Mouse (Mus musculus) liver, adult 2 months (tissue): ENCODE data around the gene Sec61a2. TPM values are rescaled to one million over a fixed set of nuclear protein-coding genes. Genes with fewer than 3 reads are reported as not detected.

Experiments
- DNase-seq: peaks from one replicate; pipeline ENCODE4 v3.0.0-alpha.2; 2011; ENCODE audit warnings: low read depth, low spot score; ENCODE audit errors: extremely low read depth
- H3K27ac ChIP-seq: fragments of 200-500 bp; replicated peaks from 2 replicates; pipeline ENCODE4 v1.5.1; 2012; ENCODE audit warnings: low read depth, mild to moderate bottlenecking, control low read depth, inconsistent platforms, low read length; ENCODE audit not compliant: insufficient read depth
- H3K27me3 ChIP-seq: fragments of 200-500 bp; 2 replicates; pipeline ENCODE4 v1.6.1; 2012; ENCODE audit warnings: mild to moderate bottlenecking, moderate library complexity, low read length, inconsistent platforms; ENCODE audit not compliant: control insufficient read depth, insufficient read depth
- H3K36me3 ChIP-seq: fragments of 200-500 bp; 2 replicates; pipeline ENCODE4 v1.6.1; 2012; ENCODE audit warnings: low read length, inconsistent platforms; ENCODE audit not compliant: control insufficient read depth, insufficient read depth
- H3K4me1 ChIP-seq: fragments of 200-500 bp; 2 replicates; pipeline ENCODE4 v1.6.1; 2011; ENCODE audit warnings: low read length; ENCODE audit not compliant: control insufficient read depth, insufficient read depth
- H3K4me3 ChIP-seq: fragments of 200-500 bp; 2 replicates; pipeline ENCODE4 v1.5.1; 2011; ENCODE audit warnings: low read depth, mild to moderate bottlenecking, control low read depth, low read length, moderate library complexity; ENCODE audit not compliant: insufficient read depth
- H3K79me2 ChIP-seq: fragments of 200-500 bp; 2 replicates; pipeline ENCODE4 v1.6.1; 2012; ENCODE audit warnings: inconsistent platforms, mild to moderate bottlenecking, low read length, moderate library complexity; ENCODE audit not compliant: control insufficient read depth, insufficient read depth
- H3K9ac ChIP-seq: fragments of 200-500 bp; 2 replicates; pipeline ENCODE4 v1.6.1; 2012; ENCODE audit warnings: low read depth, mild to moderate bottlenecking, control low read depth, inconsistent platforms, low read length
- CTCF ChIP-seq: fragments of 200-500 bp; IDR thresholded peaks from 2 replicates; pipeline ENCODE4 v1.5.1; 2011; ENCODE audit warnings: low read depth, low read length, control low read depth
- POLR2A ChIP-seq: fragments of 200-500 bp; IDR thresholded peaks from 2 replicates; pipeline ENCODE4 v1.6.1; 2011; ENCODE audit warnings: low read length, control low read depth; ENCODE audit not compliant: insufficient read depth; ENCODE audit errors: extremely low read depth
- WGBS: fragments of 180-500 bp; shearing (Covaris S2); methylation state at CpG from one replicate; pipeline ENCODE4 v1.1.7; 2018; 5-methylcytosine and 5-hydroxymethylcytosine counted together
- polyA plus RNA-seq: library from polyadenylated mRNA; depleted of rRNA; stranded (reverse); fragments of >200 nt; gene quantifications from 2 replicates; pipeline ENCODE4 v1.2.3, GENCODE M21; 2012
- total RNA-seq: library from RNA; depleted of rRNA; stranded (reverse); fragments of >200 nt; gene quantifications from 2 replicates; pipeline ENCODE4 v1.2.3, GENCODE M21; 2014

The Sec61a2 gene
- total and polyA plus RNA-seq, 2 experiments = 8.2 to 14.2 TPM

DNA sequence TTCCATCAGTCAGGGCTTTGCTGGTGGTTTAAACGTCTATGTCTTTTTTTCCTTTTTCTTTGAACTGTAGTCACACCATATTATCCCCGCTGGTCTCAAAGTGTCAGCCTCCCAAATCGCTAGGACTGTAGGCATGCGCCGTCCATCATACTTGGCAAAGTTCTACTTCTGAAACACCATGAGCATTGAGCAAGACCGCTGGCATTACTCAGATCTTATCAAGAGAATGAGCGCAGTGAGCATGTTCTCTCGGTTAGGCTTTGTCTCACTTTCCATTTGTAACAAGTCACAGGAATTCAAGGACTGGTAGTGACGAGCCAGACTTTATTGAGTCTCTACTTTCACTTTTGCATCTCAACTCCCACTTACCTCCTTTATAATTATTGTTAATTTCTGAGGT lies 44.1 kb downstream of the Sec61a2 start:
- Histone ChIP-seq H3K9ac (no peak overlapping the region), H3K79me2 (peaks cover 23% of the 10 kb centered on the region; the same call in 1 of the 2 replicates), H3K4me1 (no peaks in the 10 kb centered on the region; the same call in 1 of the 2 replicates), H3K27ac (no peak overlapping the region), H3K27me3 (no peaks in the 10 kb centered on the region), H3K4me3 (no peak overlapping the region), H3K36me3 (peaks cover 6% of the 10 kb centered on the region; the same call in 1 of the 2 replicates)
- peak; percentile 75 for DNase-seq
- WGBS = 58% methylated on average over 9 of the region's 9 CpGs
- TF ChIP-seq POLR2A (no peak), CTCF (no peak)

DNA sequence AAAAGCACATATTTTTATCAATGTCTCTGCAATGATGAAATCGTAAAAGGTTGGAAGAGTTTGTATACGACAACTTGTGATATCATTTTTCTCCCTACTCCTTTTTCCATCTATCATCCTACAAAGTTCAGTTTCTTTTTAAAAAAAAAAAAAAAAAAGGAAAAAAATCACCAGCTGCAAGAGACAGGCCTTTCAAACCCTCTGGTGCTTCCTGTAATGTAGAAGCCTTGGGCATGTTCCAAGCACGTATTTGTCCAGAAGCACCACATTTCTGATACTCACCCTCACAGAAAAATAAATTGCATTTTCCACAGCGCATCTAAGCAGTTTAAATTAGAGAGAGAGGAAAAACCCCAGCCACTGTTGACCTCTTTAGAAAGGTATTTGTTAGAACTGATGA lies 49.4 kb downstream of the Sec61a2 start:
- TF ChIP-seq POLR2A (no peak), CTCF (no peak)
- H3K79me2 ChIP-seq = peaks cover 14% of the 10 kb centered on the region; the same call in 1 of the 2 replicates
- H3K27me3 ChIP-seq = no peaks in the 10 kb centered on the region
- 9% methylated on average over 4 of the region's 4 CpGs for WGBS
- no peak for DNase-seq
- H3K9ac ChIP-seq = no peak overlapping the region
- H3K27ac ChIP-seq = no peak overlapping the region
- no peaks in the 10 kb centered on the region; the same call in 1 of the 2 replicates for H3K4me1 ChIP-seq
- H3K36me3 ChIP-seq = peaks cover 4% of the 10 kb centered on the region; the same call in 1 of the 2 replicates
- peak overlapping the region; percentile 83; the same call in 1 of the 2 replicates for H3K4me3 ChIP-seq

DNA sequence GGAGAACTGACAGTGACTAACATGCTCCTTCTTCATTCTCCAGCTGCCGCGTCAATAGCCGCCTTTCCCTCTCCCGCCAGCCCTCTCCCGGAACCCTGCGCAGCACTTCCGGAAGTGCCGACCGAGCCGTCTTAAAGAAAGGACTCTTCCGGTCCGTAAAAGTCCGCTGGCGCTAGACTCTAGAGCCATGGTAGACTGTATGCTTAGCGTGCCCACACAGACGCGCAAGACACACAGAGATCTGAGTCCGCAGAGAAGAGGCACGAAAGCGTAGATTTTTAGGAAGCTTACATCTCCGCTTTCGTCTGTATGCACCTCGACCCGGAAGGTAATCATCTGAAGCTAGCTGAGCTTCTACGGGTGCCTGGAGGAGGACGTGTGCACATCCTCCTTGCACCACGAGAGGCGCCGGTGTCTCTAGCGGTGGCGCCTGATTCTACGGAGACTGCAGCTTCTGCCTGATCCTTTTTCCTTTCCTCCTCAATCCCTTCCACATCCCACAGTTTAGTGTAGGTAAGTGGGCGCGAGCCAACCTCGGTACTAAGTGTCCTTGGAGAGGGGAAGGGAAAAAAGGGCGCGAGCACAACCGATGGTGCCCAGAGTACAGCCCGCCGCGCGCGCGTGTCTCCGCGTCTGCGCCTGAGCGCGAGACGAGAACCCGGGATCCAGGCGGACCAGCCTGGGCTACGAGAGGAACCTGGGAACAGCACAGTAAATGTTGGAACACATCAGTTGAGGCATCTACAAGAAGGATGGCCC lies 50.2 kb downstream of the Sec61a2 start, which contains the start of the genes Nudt5 and Cdc123:
Nudt5 (plus strand) TSS at position 147 of the 759 bp plus-strand sequence.
Cdc123 (minus strand) TSS at position 292 of the 759 bp plus-strand sequence.
- peaks cover 10% of the 10 kb centered on the region; the same call in 1 of the 2 replicates for H3K36me3 ChIP-seq
- TF ChIP-seq CTCF (peak; percentile 84), POLR2A (0 out of 2 replicates have a peak, but pooled peaks have one; percentile 41)
- peak; percentile 93 for DNase-seq
- peak within 1 kb of the TSS; percentile 83 for H3K4me3 ChIP-seq
- WGBS = under 1% methylated on average over 53 of the region's 53 CpGs
- H3K4me1 ChIP-seq = no peaks in the 10 kb centered on the region; the same call in 1 of the 2 replicates
- H3K27ac ChIP-seq = peak within 1 kb of the TSS; percentile 95
- no peaks in the 10 kb centered on the region for H3K27me3 ChIP-seq
- peak within 1 kb of the TSS; percentile 84 for H3K9ac ChIP-seq
- peaks cover 14% of the 10 kb centered on the region; the same call in 1 of the 2 replicates for H3K79me2 ChIP-seq

DNA sequence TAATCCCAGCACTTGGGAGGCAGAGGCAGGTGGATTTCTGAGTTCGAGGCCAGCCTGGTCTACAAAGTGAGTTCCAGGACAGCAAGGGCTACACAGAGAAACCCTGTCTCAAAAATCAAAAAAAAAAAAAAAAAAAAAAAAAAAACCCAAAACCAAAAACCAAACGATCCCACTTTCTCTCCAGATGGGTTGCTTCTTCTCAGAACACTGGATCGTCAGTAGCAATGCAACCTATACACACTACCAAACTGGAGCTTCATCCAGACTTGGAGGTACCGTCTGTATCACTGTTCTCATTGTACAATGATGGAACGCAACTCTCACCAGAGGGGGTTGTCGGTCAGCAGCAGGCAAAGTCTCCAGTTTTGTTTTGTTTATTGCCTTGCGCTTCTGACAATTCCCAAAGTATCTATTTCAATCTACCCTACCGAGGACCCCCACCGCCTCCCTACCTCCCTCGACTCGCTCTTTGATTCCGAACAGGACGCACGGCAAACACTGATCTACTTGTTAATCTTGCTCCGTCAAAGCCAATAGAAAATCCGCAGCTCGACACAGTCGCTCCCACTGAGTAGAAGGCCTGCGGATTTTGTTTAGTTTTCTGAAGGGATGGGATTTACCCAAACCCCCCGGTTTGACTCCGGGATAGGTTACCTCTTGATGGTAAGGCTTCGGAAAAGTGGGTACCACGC lies 50.9 kb downstream of the Sec61a2 start:
- Histone ChIP-seq H3K4me1 (no peaks in the 10 kb centered on the region; the same call in 1 of the 2 replicates), H3K4me3 (peak overlapping the region; percentile 83), H3K27me3 (no peaks in the 10 kb centered on the region), H3K79me2 (peaks cover 10% of the 10 kb centered on the region; the same call in 1 of the 2 replicates), H3K36me3 (peaks cover 16% of the 10 kb centered on the region), H3K9ac (peak overlapping the region; percentile 76), H3K27ac (peak overlapping the region; percentile 95)
- WGBS = 3% methylated on average over 23 of the region's 23 CpGs
- TF ChIP-seq POLR2A = no peak
- TF ChIP-seq CTCF = no peak
- no peak for DNase-seq

DNA sequence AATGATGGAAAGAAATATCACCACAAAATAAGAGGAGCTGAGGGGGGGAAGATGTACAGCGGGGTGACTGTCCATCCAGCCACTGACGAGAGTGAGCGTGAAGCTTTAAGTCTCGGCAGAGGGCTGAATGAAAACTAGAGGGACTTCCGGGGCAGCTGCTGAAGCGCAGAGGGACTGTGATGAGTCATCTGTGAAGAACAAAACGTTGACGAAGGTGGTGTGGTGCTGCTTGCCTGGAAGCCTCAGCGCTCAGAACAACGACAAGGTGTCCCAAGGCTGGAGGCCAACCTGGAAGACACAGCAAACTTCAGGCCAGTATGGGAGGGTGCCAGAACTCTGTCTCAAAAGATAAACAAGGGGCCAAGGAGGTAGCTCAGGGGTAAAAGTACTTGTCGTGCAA lies 54.4 kb downstream of the Sec61a2 start:
- WGBS = 95% methylated on average over 11 of the region's 11 CpGs
- H3K27me3 ChIP-seq = no peaks in the 10 kb centered on the region
- TF ChIP-seq CTCF (no peak), POLR2A (no peak)

More for the DNA sequence above, 54.4 kb downstream of the Sec61a2 start:
- DNase-seq = no peak
- peaks cover 35% of the 10 kb centered on the region for H3K36me3 ChIP-seq
- no peak overlapping the region for H3K4me3 ChIP-seq
- H3K27ac ChIP-seq = no peak overlapping the region
- no peaks in the 10 kb centered on the region; the same call in 1 of the 2 replicates for H3K79me2 ChIP-seq
- no peaks in the 10 kb centered on the region; the same call in 1 of the 2 replicates for H3K4me1 ChIP-seq
- H3K9ac ChIP-seq = no peak overlapping the region
